Mouse (Mus musculus): ENCODE results near the gene Plxnb1. TPM values are rescaled to one million over a fixed set of nuclear protein-coding genes. Genes with fewer than 3 reads are reported as not detected.

Plxnb1 gene
- total RNA-seq, 1 experiment from 2014 or later = 0.14 TPM

GRCm38 (mm10) chr9:109060184-109060897 is 34.8 kb upstream of the Plxnb1 start:
- no peak for ATAC-seq (replicated peaks; ENCODE audit: low read depth, poor library complexity, severe bottlenecking)

- no peak for ATAC-seq (replicated peaks; ENCODE audit: low read depth, poor library complexity, severe bottlenecking)
Observed at GRCm38 (mm10) chr9:109060898-109061295, 34.3 kb upstream of the Plxnb1 start.

- ATAC-seq (replicated peaks; ENCODE audit: low read depth, poor library complexity, severe bottlenecking) = no peak
Observed at GRCm38 (mm10) chr9:109068095-109068735, 27.0 kb upstream of the Plxnb1 start.

GRCm38 (mm10) chr9:109073661-109074573 is 21.3 kb upstream of the Plxnb1 start, which contains the start of gene Atrip:
Gene Atrip (minus strand): TSS chr9:109074124.
- ATAC-seq (replicated peaks; ENCODE audit: low read depth, poor library complexity, severe bottlenecking) = peak; percentile 99

- no peak for ATAC-seq (replicated peaks; ENCODE audit: low read depth, poor library complexity, severe bottlenecking)
Observed at GRCm38 (mm10) chr9:109080516-109080915, 14.7 kb upstream of the Plxnb1 start.

GRCm38 (mm10) chr9:109081749-109082123 is 13.5 kb upstream of the Plxnb1 start:
- ATAC-seq (replicated peaks; ENCODE audit: low read depth, poor library complexity, severe bottlenecking) = no peak

- ATAC-seq (replicated peaks; ENCODE audit: low read depth, poor library complexity, severe bottlenecking) = peak; percentile 99
Observed at GRCm38 (mm10) chr9:109082124-109082800, 12.9 kb upstream of the Plxnb1 start, which contains the start of the genes Ccdc51 and Tma7. Gene Ccdc51 (plus strand): TSS chr9:109082493. Gene Tma7 (minus strand): TSS chr9:109082587.

GRCm38 (mm10) chr9:109084922-109085321 is 10.3 kb upstream of the Plxnb1 start:
- ATAC-seq (replicated peaks; ENCODE audit: low read depth, poor library complexity, severe bottlenecking) = no peak

- no peak for ATAC-seq (replicated peaks; ENCODE audit: low read depth, poor library complexity, severe bottlenecking)
Observed at GRCm38 (mm10) chr9:109087987-109088386, 7.2 kb upstream of the Plxnb1 start.

GRCm38 (mm10) chr9:109090446-109090845 is 4.7 kb upstream of the Plxnb1 start:
- ATAC-seq (replicated peaks; ENCODE audit: low read depth, poor library complexity, severe bottlenecking) = no peak

GRCm38 (mm10) chr9:109091802-109092201 is 3.4 kb upstream of the Plxnb1 start:
- no peak for ATAC-seq (replicated peaks; ENCODE audit: low read depth, poor library complexity, severe bottlenecking)

- ATAC-seq (replicated peaks; ENCODE audit: low read depth, poor library complexity, severe bottlenecking) = no peak
Observed at GRCm38 (mm10) chr9:109092799-109093198, 2.4 kb upstream of the Plxnb1 start.

GRCm38 (mm10) chr9:109093786-109094552 is 1.2 kb upstream of the Plxnb1 start:
- ATAC-seq (replicated peaks; ENCODE audit: low read depth, poor library complexity, severe bottlenecking) = no peak

GRCm38 (mm10) chr9:109094553-109095136 is 544 bp upstream of the Plxnb1 start:
- peak; percentile 17; the same call in 1 of the 2 replicates for ATAC-seq (replicated peaks; ENCODE audit: low read depth, poor library complexity, severe bottlenecking)

- no peak for ATAC-seq (replicated peaks; ENCODE audit: low read depth, poor library complexity, severe bottlenecking)
Observed at GRCm38 (mm10) chr9:109096251-109096661, 1.1 kb downstream of the Plxnb1 start.

GRCm38 (mm10) chr9:109096856-109097255 is 1.7 kb downstream of the Plxnb1 start:
- no peak for ATAC-seq (replicated peaks; ENCODE audit: low read depth, poor library complexity, severe bottlenecking)

GRCm38 (mm10) chr9:109097291-109097690 is 2.1 kb downstream of the Plxnb1 start:
- ATAC-seq (replicated peaks; ENCODE audit: low read depth, poor library complexity, severe bottlenecking) = no peak

GRCm38 (mm10) chr9:109097831-109098230 is 2.6 kb downstream of the Plxnb1 start:
- no peak for ATAC-seq (replicated peaks; ENCODE audit: low read depth, poor library complexity, severe bottlenecking)

GRCm38 (mm10) chr9:109098366-109098765 is 3.2 kb downstream of the Plxnb1 start:
- ATAC-seq (replicated peaks; ENCODE audit: low read depth, poor library complexity, severe bottlenecking) = no peak
